Mouse (Mus musculus): ENCODE measurements at regions not wholly inside any gene's neighbourhood (a gene's known extent, or its start where the extent isn't known, plus 50 kb on each side); places are given as distances from the start of the nearest gene placed in this dataset.
"Not testable (repeated sequence)": the region's sequence is repeated elsewhere in the genome, so short reads cannot be mapped to it uniquely, and the experiment has no call there.

DNA sequence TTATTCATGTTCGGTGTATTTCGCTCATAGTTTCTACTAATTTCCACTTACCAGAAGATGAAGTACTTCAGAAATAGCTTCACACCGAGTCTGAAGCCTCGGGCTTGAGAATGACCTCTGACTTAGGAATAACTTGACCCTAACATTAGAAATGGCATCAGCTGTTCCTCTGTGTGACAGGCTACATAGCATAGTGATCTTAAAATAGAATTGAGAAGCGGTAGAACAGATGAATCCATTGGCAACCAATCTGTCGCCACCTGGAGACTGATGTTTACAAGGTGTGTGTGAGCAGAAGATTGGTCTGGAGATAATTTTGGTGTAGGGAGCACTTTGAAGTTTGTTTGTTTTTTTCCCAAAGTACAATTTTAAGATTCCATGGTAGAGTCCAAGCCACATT lies 60.9 kb upstream of the Ahi1 start:
- ATAC-seq (replicated peaks; ENCODE audit: insufficient number of reproducible peaks, low FRiP score, low TSS enrichment, poor library complexity, severe bottlenecking): no peak

DNA sequence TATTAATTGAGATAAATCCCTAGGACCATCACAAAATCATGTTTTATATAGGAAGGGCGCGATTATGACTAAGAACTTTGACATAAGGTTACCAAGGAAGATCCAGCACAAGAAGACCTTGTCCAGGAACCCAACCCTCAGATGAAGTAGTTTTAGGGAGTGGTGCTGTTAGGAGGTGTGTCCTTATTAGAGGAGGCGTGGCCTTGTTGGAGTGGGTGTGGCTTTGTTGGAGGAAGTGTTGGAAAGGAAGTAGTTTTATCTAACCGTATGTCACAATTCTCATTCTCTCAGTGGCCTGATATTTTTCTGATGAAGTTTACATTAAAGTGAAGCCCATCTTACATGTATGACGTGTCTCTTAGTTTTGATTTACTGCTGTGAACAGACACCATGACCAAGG lies 68.7 kb upstream of the Ahi1 start:
- ATAC-seq (replicated peaks; ENCODE audit: insufficient number of reproducible peaks, low FRiP score, low TSS enrichment, poor library complexity, severe bottlenecking): peak; percentile 66

DNA sequence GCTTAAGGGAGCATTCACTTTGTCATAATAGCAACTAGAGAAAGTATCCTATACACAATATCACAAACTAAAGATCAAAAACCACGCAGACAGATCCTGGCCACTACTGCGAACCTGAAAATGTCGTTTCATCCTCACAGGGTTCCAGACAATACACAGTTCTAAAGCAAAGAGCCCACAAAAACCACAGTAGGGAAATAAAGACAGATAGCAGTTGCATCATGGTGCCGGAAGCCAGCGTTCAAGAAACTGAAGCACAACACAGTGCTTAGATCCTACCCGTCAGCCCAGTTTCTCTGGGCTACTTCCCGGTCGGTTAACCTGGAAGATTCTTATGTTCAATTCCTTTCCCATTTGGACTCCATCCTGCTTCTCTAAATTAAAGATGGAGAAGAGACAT lies 69.7 kb upstream of the Ahi1 start:
- peak; percentile 69 for ATAC-seq (replicated peaks; ENCODE audit: insufficient number of reproducible peaks, low FRiP score, low TSS enrichment, poor library complexity, severe bottlenecking)

DNA sequence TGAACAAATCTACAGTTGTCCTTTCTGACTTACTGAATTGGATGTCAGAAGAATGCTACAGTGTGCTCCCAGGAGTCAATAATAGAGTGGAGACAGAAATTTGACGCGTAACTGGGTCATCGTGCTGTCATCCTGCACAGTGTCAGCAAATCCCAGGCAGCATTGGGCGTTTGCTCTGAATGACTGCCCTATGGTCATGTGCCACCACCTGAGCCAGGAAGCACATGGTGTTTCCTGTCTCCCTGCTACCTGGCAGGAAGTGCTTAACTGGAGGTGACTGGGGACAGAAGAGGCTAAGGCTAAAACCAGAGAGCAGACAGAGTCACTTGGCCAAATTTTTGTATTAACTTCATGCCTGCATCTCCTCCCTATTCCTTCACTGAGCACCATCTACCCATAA lies 72.1 kb upstream of the Ahi1 start:
- ATAC-seq (replicated peaks; ENCODE audit: insufficient number of reproducible peaks, low FRiP score, low TSS enrichment, poor library complexity, severe bottlenecking): no peak

DNA sequence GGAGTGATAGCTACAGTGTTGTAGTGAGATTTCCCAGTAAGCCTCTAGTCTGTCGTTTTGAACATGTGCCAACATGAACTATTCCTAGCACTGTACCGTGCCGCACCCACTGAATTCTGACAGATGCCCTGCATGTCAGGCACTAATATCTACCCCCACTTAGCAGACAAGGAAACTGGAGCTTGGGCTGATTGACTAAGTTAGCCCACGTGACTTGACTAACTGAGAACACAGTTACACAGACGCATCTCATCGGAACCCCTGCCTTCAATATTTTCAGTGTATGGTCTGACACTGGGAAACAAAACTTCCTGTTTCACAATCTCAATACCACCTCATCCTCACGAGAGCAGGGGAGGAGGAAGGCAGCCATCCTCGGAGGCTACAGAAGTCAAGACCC lies 72.9 kb upstream of the Ahi1 start:
- ATAC-seq (replicated peaks; ENCODE audit: insufficient number of reproducible peaks, low FRiP score, low TSS enrichment, poor library complexity, severe bottlenecking): no peak

DNA sequence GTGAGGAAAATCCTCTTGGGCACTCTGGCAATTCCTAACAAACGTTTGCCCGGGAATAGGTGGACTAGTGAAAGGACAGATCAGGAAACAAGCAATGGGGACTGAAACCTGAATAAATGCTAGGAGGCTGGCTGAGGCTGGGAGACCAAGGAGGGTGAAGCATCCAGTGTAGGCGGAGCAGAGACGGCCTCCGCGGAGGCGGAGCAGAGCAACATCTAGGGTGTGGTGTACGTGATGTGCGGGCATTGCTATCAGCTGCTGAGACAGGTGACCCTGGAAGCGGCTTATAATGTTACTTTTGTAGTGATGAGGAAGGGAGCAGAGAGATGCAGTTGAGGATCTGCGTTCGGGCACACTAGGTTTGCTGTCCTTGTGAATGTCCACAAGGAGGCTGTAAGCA lies 85.3 kb upstream of the Ahi1 start:
- ATAC-seq (replicated peaks; ENCODE audit: insufficient number of reproducible peaks, low FRiP score, low TSS enrichment, poor library complexity, severe bottlenecking): 0 out of 2 replicates have a peak, but pooled peaks have one; percentile 22

DNA sequence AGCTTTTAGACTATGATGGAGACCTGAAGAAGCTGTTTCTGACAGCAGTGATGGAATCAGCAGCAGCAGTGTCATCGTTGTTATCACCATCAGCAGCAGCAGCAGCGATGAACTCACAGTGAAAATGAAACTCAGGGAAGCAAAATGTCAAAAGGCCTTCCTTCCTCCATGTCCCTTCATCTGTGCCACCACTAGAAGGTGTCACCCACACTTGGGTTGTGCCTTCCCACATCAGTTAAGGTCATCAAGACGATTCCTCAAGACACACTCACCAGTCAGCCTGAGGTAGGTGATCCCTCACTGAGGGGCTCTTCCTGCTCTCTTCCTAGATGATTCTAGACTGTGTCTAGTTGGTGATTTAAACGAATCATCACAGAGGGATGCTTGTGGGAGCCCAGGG lies 87.3 kb upstream of the Ahi1 start:
- ATAC-seq (replicated peaks; ENCODE audit: insufficient number of reproducible peaks, low FRiP score, low TSS enrichment, poor library complexity, severe bottlenecking): peak; percentile 76

DNA sequence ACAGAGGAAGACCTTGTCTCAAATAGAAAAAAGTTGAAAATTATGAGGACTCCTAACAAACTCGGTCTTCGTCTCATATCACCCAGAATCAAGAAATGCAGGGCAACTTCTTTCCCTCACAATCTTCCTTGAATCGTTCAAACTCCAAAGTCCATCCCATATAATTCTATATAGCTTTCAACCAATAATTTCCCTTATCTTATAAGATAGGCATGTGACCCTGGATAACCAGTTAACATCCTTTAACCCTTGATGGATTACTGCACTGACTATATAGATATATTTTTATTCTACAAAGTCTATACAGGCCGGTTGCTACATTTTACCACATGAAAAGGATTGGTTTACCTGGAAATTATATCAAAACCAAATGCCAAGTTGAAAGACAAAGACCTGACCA lies 94.9 kb upstream of the Ahi1 start:
- no peak for ATAC-seq (replicated peaks; ENCODE audit: insufficient number of reproducible peaks, low FRiP score, low TSS enrichment, poor library complexity, severe bottlenecking)

DNA sequence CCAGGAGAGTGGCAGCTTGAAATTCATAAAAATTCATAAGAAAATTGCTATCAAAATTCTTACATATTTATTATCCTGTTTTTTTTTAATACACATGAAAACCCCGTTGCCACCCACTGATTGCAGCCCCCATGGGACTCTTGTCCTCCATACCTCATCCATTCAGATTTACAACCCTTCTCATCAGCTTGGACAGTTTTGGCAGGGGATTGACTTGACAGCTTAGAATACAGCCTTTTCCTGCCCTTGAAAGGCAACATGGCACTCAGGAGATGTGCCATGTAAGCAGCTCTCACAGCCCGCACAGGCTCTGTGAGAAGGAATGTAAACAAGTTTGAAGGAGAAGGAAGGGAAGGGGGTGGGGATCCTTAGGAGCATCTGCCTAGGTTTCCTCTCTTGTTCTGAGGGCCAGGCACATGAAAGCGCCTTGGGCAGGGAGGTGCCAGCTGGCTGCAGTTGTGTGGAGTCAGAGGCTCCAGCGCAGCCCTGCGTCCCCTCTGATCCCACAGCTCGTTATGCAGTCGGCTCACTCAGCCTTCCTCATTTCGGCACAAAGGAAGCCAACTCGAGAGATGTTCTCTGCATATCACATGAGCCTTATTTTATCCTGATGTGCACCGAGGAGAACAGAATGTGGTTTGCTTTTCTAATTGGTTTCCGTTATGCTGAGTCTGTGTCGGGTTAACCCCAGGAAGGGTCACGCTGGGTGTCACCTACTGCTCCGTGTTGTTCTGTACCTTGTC lies 97.6 kb upstream of the Ahi1 start:
- ATAC-seq (replicated peaks; ENCODE audit: insufficient number of reproducible peaks, low FRiP score, low TSS enrichment, poor library complexity, severe bottlenecking): 0 out of 2 replicates have a peak, but pooled peaks have one; percentile 35

DNA sequence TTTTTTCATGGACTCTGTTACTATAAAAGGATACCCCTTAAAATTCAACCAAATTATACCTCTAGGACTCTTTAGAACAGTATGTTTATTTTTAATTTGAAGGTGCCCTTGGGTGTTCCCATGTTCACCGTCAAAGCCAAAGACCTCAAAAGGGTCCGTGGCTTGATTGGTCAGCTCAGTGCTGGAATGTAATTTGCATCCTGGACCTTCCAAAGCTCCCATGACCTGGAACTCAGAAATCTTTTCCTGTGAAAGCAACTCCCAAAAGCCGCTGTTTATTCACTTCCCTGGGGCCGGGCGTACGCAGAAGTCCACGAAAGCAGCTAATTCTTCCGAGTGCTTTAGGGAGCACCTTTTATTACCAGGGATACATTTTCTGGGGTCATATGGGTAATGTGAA lies 105.1 kb upstream of the Ahi1 start:
- no peak for ATAC-seq (replicated peaks; ENCODE audit: insufficient number of reproducible peaks, low FRiP score, low TSS enrichment, poor library complexity, severe bottlenecking)

DNA sequence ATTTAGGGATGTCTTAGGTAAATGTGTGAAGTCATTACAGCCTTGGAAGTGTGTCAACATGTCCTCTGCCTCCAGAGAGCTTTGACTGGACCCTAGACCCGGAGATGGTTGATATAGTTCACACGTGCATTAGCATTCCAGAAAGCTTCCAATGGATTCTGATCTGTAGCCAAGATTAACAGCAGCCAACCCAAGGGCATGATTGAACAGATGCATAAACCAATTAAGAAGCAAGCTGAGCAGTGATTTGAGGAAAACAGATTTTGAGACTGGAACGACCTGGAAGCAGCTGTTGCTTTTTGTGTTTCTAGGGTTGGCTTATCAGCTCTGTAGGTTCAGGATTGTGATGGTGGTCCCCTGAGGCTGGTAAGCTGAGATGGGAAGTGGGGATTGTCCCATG lies 109.1 kb upstream of the Ahi1 start:
- ATAC-seq (replicated peaks; ENCODE audit: insufficient number of reproducible peaks, low FRiP score, low TSS enrichment, poor library complexity, severe bottlenecking): no peak

DNA sequence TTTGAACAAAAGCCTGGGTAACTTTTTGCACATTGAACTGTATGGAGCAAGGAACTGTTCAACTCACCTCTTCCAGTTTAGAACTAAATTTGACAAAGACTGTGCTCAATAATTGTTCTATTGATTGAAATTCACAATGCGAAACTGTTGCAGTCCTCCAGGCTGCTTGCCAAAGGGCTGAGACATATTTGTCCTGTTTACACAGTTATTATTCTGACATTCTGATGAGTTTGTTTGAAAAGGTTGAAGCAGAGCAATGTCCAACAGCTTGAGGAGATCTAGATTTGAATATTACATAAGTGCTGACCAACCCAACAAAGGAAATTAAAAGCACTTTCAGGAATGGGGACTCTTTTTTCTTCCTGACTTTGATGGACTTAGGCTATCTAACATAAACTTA lies 110.2 kb upstream of the Ahi1 start:
- ATAC-seq (replicated peaks; ENCODE audit: insufficient number of reproducible peaks, low FRiP score, low TSS enrichment, poor library complexity, severe bottlenecking): no peak

DNA sequence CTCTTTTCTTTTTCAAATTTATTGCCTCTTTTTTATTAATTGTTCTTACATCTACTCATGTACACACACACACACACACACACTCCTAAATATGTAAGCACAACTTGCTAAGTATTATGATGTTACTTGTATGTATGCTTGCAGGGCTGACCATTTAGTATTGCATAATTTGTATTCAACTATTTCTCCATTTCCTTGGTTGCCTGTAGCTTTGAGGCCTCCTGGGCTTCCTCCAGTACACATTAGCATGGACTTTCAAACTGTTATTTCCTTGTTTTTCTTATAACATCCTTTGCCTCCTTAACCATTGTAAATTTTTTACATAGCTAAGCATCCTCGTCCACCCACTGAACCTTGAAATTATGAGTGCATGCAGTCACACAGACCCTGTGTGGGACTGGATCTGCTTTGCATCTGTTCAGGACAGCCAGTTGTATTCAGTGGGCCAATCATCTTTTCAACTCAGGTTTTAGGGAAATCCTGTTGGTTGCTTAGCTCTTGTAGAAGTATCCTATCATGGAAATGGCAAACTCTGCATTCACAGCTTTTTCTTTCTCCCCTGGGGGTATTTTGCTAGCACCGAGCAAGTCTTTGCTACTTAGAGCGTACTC lies 110.8 kb upstream of the Ahi1 start:
- peak; percentile 63; the same call in 1 of the 2 replicates for ATAC-seq (replicated peaks; ENCODE audit: insufficient number of reproducible peaks, low FRiP score, low TSS enrichment, poor library complexity, severe bottlenecking)

DNA sequence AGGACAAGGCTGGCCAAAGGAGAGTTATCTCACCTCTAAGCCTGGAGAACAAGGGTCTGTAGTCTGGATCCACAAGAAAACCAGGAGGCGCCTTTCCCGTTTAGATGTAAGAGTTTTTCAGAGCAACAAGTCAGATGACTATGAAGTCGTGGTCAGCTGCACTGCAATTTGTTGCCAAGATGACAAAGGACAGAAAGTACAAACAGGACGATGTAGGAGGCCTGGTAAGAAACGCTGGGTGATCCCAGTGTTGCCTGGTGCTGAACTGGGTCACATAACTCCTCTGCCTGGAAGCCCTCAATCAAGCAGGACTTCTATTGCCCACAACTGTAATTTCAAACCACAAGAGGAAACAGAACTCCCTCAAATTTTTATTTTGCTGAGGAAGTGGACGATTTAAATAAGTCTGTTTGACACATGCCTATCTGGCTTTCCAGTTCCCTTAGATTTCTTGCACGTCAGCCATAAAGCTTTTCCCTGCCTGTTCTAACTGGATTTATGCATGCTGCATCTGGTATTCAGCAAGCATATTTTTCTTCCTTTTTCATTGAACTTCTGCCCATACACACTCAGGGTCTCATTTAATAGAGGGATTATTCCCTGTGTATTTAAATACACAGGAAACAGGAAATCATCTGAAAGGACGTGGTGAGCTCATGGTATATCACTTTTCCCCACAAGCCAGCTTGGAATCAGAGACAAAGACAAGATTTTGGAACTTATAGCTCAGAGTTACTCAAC lies 113.5 kb upstream of the Ahi1 start:
- no peak for ATAC-seq (replicated peaks; ENCODE audit: insufficient number of reproducible peaks, low FRiP score, low TSS enrichment, poor library complexity, severe bottlenecking)

DNA sequence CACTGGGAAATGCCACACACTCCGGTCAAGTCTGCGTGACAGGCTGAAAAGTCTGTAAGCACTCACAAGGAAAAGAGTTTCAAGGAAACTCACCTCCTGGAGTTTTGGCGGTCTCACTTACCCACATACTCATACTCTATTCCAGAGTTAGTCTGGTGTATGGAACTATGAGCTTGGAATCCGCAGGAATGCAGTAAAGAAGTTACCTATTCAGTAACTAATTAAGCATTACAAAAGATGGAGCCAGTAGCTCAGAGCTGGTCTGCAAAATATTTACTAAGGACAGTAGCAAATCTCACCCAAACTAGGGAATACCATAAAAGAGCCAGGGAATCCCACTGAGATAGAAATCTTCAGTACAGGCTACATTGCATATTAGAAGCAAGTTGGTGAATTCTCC lies 111.9 kb upstream of the Pde7b start:
- ATAC-seq (replicated peaks; ENCODE audit: insufficient number of reproducible peaks, low FRiP score, low TSS enrichment, poor library complexity, severe bottlenecking): not testable (repeated sequence)

DNA sequence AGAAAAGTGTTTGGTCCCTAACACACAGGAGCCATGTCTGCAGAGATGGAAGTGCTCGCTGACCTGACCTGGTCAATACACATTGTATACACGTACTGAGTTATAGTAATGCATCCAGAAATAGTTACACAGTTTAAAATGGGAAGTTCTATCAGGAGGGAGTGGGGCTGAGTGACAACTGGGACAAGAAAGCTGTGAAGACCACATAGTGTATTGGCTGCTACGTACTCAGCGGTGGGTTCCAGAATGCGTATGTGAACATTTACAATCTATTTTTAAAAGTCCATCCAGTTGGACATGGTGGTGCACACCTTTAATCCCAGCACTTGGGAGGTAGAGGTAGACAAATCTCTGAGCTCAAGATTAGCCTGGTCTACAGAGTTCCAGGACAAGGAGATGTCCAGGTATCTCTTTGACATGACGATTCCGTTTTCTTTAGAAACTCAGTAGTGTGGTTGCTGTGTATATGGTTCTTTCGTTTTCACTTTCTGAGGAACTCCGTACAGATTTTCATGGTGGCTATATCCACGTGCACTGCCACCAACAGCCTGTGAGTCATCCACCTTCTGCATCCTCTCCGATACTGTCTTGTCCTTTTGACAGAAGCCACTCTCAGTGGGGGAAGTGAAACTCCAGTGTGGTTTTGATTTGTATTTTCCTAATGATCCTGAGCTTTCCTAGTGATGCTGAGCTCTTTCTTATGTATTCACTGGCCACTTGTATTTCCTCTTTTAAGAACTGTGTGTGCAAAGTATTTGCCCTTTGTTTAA lies 110.1 kb upstream of the Pde7b start:
- ATAC-seq (replicated peaks; ENCODE audit: insufficient number of reproducible peaks, low FRiP score, low TSS enrichment, poor library complexity, severe bottlenecking): peak; percentile 99

DNA sequence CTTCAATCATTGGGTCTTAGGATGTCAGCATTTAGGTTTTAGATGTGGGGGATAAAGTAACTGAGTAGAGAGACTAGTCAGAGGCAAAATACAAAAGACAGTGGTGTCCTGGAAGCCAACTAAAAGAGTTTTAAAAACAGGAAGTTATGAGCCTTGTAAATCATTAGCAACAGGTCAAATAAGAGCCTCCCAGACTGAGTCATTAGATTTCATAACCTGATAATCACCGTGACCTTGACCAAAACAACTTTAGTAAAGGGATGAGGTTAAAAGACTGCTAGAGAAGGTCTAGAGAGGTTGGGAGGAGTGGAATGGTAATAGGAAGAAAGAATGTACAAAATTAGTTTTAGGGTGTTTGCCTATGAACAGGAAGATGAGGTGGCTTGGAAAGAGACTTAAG lies 103.4 kb upstream of the Pde7b start:
- ATAC-seq (replicated peaks; ENCODE audit: insufficient number of reproducible peaks, low FRiP score, low TSS enrichment, poor library complexity, severe bottlenecking): 0 out of 2 replicates have a peak, but pooled peaks have one; percentile 22

DNA sequence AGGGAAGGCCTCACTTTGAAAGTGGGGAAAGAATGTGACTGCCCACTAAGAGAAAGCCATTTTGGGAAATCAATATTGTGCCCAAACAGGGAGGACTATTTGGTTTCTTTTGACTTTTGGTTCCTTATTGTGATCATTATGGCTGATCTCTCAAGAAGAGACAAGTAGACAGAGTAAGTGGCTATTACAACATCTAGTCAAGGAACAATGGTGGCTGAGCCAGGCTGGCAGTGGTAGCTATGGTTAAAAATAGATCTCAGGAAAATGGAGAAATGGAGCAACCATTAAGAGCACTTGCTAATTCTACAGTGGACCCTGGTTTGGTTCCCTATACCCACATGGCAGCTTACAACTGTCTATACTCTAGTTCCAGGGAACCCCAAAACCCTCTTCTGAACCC lies 102.6 kb upstream of the Pde7b start:
- ATAC-seq (replicated peaks; ENCODE audit: insufficient number of reproducible peaks, low FRiP score, low TSS enrichment, poor library complexity, severe bottlenecking): peak; percentile 61; the same call in 1 of the 2 replicates

DNA sequence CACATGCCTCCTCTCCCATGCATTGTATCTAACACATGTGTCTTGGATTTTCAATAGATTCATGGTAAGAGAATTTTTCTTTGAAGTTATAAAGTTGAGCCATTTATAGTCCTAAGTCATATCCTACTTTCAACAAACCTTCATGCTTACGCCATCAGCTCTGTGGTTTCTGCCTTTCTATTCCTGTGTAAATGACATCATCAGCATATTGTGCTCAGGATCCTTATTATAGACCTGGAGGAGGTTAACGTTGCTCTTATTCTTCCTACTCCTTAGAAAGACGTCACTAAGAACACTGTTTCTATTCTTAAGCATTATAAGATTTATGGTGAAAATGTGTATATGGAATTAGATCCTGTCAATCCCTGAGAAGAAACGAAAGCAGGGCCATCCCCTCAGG lies 93.7 kb upstream of the Pde7b start:
- no peak for ATAC-seq (replicated peaks; ENCODE audit: insufficient number of reproducible peaks, low FRiP score, low TSS enrichment, poor library complexity, severe bottlenecking)
